ENCODE assay signal across 24 mouse cellular contexts in genomic region chr2:161052175-161052574, GRCm38 (mm10).
"Had no signal": no experiment of that assay in that cellular context is flagged by ENCODE, and none has a peak within 500 bp of the region (broad histone marks: within the 10 kb centered on the region; RNA-seq: fewer than 3 reads in every experiment).

No protein-coding gene starts in this region.

- ATAC-seq: forebrain, embryonic 16.5 days; hindbrain, postnatal 0 days; liver, embryonic 12.5 days had no signal

- H3K4me3 ChIP-seq: gastrocnemius, adult 2 months; heart, embryonic 10.5 days; heart, embryonic 13.5 days; heart, embryonic 15.5 days; hindbrain, embryonic 13.5 days; hindbrain, embryonic 15.5 days; limb, embryonic 13.5 days; limb, embryonic 15.5 days; liver, embryonic 12.5 days had no signal

- H3K9me3 ChIP-seq: heart, embryonic 10.5 days; heart, embryonic 13.5 days; heart, embryonic 15.5 days; hindbrain, embryonic 13.5 days; hindbrain, embryonic 15.5 days; limb, embryonic 13.5 days; limb, embryonic 15.5 days; liver, embryonic 12.5 days had no signal

- H3K27ac ChIP-seq: gastrocnemius, adult 2 months; heart, embryonic 10.5 days; heart, embryonic 13.5 days; heart, embryonic 15.5 days; hindbrain, embryonic 13.5 days; hindbrain, embryonic 15.5 days; hindbrain, postnatal 0 days; limb, embryonic 13.5 days; limb, embryonic 15.5 days; liver, embryonic 12.5 days had no signal

- DNase-seq: gastrocnemius, adult 2 months; gastrocnemius, postnatal 10 days; gastrocnemius, postnatal 25 days; heart, adult 18-20 months; heart, postnatal 14 days; heart, postnatal 36 days; kidney, adult 18-20 months; kidney, adult 9 months; kidney, postnatal 10 days; kidney, postnatal 25 days; kidney, postnatal 4 days; layer of hippocampus, adult 9-11 months; layer of hippocampus, postnatal 36 days; left cerebral cortex, postnatal 4 days had no signal

- H3K9ac ChIP-seq: heart, embryonic 13.5 days; heart, embryonic 15.5 days; hindbrain, embryonic 13.5 days; hindbrain, embryonic 15.5 days; limb, embryonic 13.5 days; limb, embryonic 15.5 days; liver, embryonic 12.5 days had no signal

- H3K27me3 ChIP-seq: heart, embryonic 13.5 days; heart, embryonic 15.5 days; hindbrain, embryonic 13.5 days; hindbrain, embryonic 15.5 days; limb, embryonic 13.5 days; limb, embryonic 15.5 days; liver, embryonic 12.5 days had no signal

- H3K4me2 ChIP-seq: heart, embryonic 13.5 days; heart, embryonic 15.5 days; hindbrain, embryonic 13.5 days; hindbrain, embryonic 15.5 days; limb, embryonic 13.5 days; limb, embryonic 15.5 days; liver, embryonic 12.5 days had no signal

- H3K4me1 ChIP-seq: heart, embryonic 10.5 days; heart, embryonic 13.5 days; hindbrain, embryonic 13.5 days; hindbrain, embryonic 15.5 days; liver, embryonic 12.5 days had no signal
